22 mouse cellular contexts compared by ENCODE assay signal in the genomic region with DNA sequence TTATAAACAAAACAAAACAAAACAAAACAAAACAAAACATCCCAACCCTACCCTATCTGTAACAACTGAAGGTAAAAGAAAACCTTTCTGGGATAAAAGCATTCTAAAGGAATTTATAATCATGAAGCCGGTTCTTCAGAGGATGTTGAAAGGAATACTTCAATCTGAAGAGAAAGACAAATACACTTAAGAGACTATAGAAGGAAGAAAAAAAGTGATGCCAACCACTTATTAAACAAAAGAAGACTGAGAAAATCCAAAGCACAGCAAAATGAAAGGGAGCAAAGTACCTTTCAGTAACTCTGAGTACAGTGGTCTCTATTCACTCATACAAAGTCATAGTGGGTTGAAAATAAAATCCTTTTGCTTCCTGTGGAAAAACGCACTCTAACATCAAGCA.
DNase-seq lines count a peak whose midpoint lies in the region; ATAC-seq and TF ChIP-seq lines count a peak whose summit lies in the region.
"Had no signal": no experiment of that assay in that cellular context is flagged by ENCODE, and none has a peak within 500 bp of the region (broad histone marks: within the 10 kb centered on the region; RNA-seq: fewer than 3 reads in every experiment).

No protein-coding gene starts in this region.

- H3K9me3 ChIP-seq in lung, embryonic 14.5 days (ENCODE audit: low read depth, low read length): no peaks in the 10 kb centered on the region
- H3K9me3 ChIP-seq in lung, embryonic 15.5 days: no peaks in the 10 kb centered on the region
- no peaks in the 10 kb centered on the region for H3K9me3 ChIP-seq in lung, embryonic 16.5 days (ENCODE audit: control insufficient read depth, low read length)
- no peaks in the 10 kb centered on the region for H3K9me3 ChIP-seq in lung, postnatal 0 days (ENCODE audit: low read length)
- H3K9me3 ChIP-seq: G1E had no signal

- peak; percentile 37 for DNase-seq in lung, embryonic 14.5 days
- DNase-seq in lung, postnatal 14 days: no peak
- DNase-seq in lung, adult 18-20 months: no peak
- no peak for DNase-seq in lung, adult 2 months
- peak; percentile 70 for DNase-seq in lung, postnatal 0 days (ENCODE audit: low spot score)
- DNase-seq in lung, postnatal 25 days (ENCODE audit: low spot score): no peak
- DNase-seq: adrenal gland, adult 2 months; adrenal gland, adult 8-10 months; adrenal gland, postnatal 10 days; adrenal gland, postnatal 14 days; adrenal gland, postnatal 25 days; adrenal gland, postnatal 36 days; B cell, adult 2 months; cerebellum, adult 11 months; cerebellum, adult 11-12 months had no signal

- TF ChIP-seq CTCF in lung, embryonic 14.5 days (IDR thresholded peaks at IDR 0.05; ENCODE audit: low read depth): no peak
- TF ChIP-seq CTCF in lung, adult 2 months (IDR thresholded peaks at IDR 0.05; ENCODE audit: insufficient read depth, low read length): no peak
- no peak for TF ChIP-seq CTCF in lung, postnatal 0 days (IDR thresholded peaks at IDR 0.05)

- WGBS in lung, embryonic 14.5 days: 65% methylated on average over 2 of the region's 2 CpGs
- 60% methylated on average over 2 of the region's 2 CpGs for WGBS in lung, embryonic 15.5 days
- 52% methylated on average over 2 of the region's 2 CpGs for WGBS in lung, embryonic 16.5 days
- 55% methylated on average over 2 of the region's 2 CpGs for WGBS in lung, adult 2 months
- 51% methylated on average over 2 of the region's 2 CpGs for WGBS in lung, postnatal 0 days

- no peak overlapping the region for H3K9ac ChIP-seq in lung, embryonic 14.5 days
- no peak overlapping the region for H3K9ac ChIP-seq in lung, embryonic 15.5 days
- H3K9ac ChIP-seq in lung, embryonic 16.5 days (ENCODE audit: low read length): no peak overlapping the region
- no peak overlapping the region for H3K9ac ChIP-seq in lung, postnatal 0 days (replicated peaks; ENCODE audit: low read depth)

- H3K27ac ChIP-seq in lung, embryonic 14.5 days (ENCODE audit: low read depth): no peak overlapping the region
- H3K27ac ChIP-seq in lung, embryonic 15.5 days: peak overlapping the region; percentile 50; the same call in 1 of the 2 replicates
- H3K27ac ChIP-seq in lung, embryonic 16.5 days (ENCODE audit: low read length): no peak overlapping the region
- no peak overlapping the region for H3K27ac ChIP-seq in lung, postnatal 0 days (ENCODE audit: low read length)

- H3K36me3 ChIP-seq in lung, embryonic 14.5 days (ENCODE audit: insufficient read depth): no peaks in the 10 kb centered on the region
- H3K36me3 ChIP-seq in lung, embryonic 15.5 days: no peaks in the 10 kb centered on the region
- H3K36me3 ChIP-seq in lung, embryonic 16.5 days (ENCODE audit: control insufficient read depth, insufficient read depth, low read length): no peaks in the 10 kb centered on the region
- H3K36me3 ChIP-seq in lung, postnatal 0 days (ENCODE audit: insufficient read depth, low read length): no peaks in the 10 kb centered on the region
- H3K36me3 ChIP-seq: G1E had no signal

- H3K4me3 ChIP-seq in lung, embryonic 14.5 days (ENCODE audit: low read depth, low read length): no peak overlapping the region
- no peak overlapping the region for H3K4me3 ChIP-seq in lung, embryonic 15.5 days
- H3K4me3 ChIP-seq in lung, embryonic 16.5 days (ENCODE audit: low read length): no peak overlapping the region
- H3K4me3 ChIP-seq in lung, adult 2 months (replicated peaks; ENCODE audit: extremely low read depth, low read depth, low read length): no peak overlapping the region
- no peak overlapping the region for H3K4me3 ChIP-seq in lung, postnatal 0 days (ENCODE audit: low read depth, low read length)

- no peak for TF ChIP-seq POLR2A in lung, adult 2 months (IDR thresholded peaks at IDR 0.05; ENCODE audit: borderline replicate concordance, extremely low read depth, low read depth, low read length)

- H3K4me1 ChIP-seq in lung, embryonic 14.5 days (ENCODE audit: insufficient read depth): peaks cover 2% of the 10 kb centered on the region
- no peaks in the 10 kb centered on the region for H3K4me1 ChIP-seq in lung, embryonic 15.5 days
- no peaks in the 10 kb centered on the region for H3K4me1 ChIP-seq in lung, embryonic 16.5 days (replicated peaks; ENCODE audit: control insufficient read depth, insufficient read depth, low read length)
- no peaks in the 10 kb centered on the region for H3K4me1 ChIP-seq in lung, adult 2 months (ENCODE audit: control insufficient read depth, insufficient read depth, low read length)
- no peaks in the 10 kb centered on the region for H3K4me1 ChIP-seq in lung, postnatal 0 days (ENCODE audit: insufficient read depth, low read depth, low read length)

- H3K27me3 ChIP-seq in lung, embryonic 14.5 days (ENCODE audit: insufficient read depth, low read length): no peaks in the 10 kb centered on the region
- H3K27me3 ChIP-seq in lung, embryonic 15.5 days: no peaks in the 10 kb centered on the region
- no peaks in the 10 kb centered on the region for H3K27me3 ChIP-seq in lung, embryonic 16.5 days (ENCODE audit: control insufficient read depth, insufficient read depth, low read depth, low read length)
- no peaks in the 10 kb centered on the region for H3K27me3 ChIP-seq in lung, postnatal 0 days (replicated peaks; ENCODE audit: insufficient read depth, low read length)
- H3K27me3 ChIP-seq: CH12.LX, Patski had no signal

- H3K4me2 ChIP-seq in lung, embryonic 14.5 days: no peak overlapping the region
- no peak overlapping the region for H3K4me2 ChIP-seq in lung, embryonic 15.5 days
- H3K4me2 ChIP-seq in lung, embryonic 16.5 days (ENCODE audit: low read depth, low read length): no peak overlapping the region
- H3K4me2 ChIP-seq in lung, postnatal 0 days (replicated peaks; ENCODE audit: low read depth, low read length): no peak overlapping the region

- TF ChIP-seq EP300 in lung, postnatal 0 days (IDR thresholded peaks at IDR 0.05): peak; percentile 58

- ATAC-seq in lung, embryonic 14.5 days (ENCODE audit: insufficient read depth): no peak
- no peak for ATAC-seq in lung, embryonic 15.5 days (ENCODE audit: borderline replicate concordance, extremely low read depth, low FRiP score, low TSS enrichment)
- peak; percentile 45 for ATAC-seq in lung, embryonic 16.5 days (ENCODE audit: low read depth)
- ATAC-seq in lung, postnatal 0 days: peak; percentile 28; the same call in 1 of the 2 replicates
- ATAC-seq: activated CD4-positive, CD25-positive, alpha-beta regulatory T cell, adult 4 months; CD4-positive, CD25-positive, alpha-beta regulatory T cell, adult 4 months; Patski had no signal

Comparison
In these comparisons a context has a peak if more than half of its experiments do, and no peak if none do; other contexts are left out.
1. ATAC-seq: peak in lung, embryonic 16.5 days (single experiment) and lung, postnatal 0 days (single experiment); none in lung, embryonic 14.5 days (single experiment) and lung, embryonic 15.5 days (single experiment).
2. DNase-seq: peak in lung, embryonic 14.5 days (single experiment) and lung, postnatal 0 days (single experiment); none in lung, postnatal 14 days (single experiment), lung, adult 18-20 months (0 of 2), lung, adult 2 months (single experiment) and lung, postnatal 25 days (single experiment).